Mouse (Mus musculus): ENCODE measurements around the gene Frmd4b. TPM values are rescaled to one million over a fixed set of nuclear protein-coding genes. Genes with fewer than 3 reads are reported as not detected.

Gene Frmd4b
- 2.9 TPM in 1 of 2 replicates, not detected in the other for total RNA-seq (2014; fragmentation: Nextera tagmentation)
- total RNA-seq (2017) = 0.35 and 0.44 TPM in 2 replicates
- not detected in 2 replicates for polyA plus RNA-seq (2012)

DNA sequence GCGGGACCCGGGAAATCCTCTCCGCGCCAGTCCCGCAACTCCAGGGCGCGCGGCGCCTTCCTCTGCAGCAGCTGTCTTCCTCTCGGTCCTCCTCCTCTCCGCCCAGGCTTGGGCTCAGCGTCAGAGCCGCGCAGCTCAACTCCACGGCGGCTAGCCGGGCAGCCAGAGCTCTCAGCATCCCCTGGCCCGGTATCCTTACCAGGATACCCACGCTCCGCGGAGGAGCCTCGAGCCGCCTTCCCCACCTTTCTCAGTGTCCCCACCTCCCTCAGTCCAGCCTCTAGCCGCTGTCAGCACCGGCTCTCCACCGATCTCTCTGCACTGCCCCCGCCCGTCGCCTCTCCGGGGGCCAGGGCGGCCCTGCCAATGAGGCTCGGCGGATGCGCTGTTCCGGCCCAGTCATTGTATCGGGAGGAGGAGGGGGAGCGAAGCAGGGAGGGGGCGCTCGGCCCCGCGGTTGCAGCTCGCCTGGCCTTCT is at the start of gene Frmd4b:
Frmd4b (minus strand) TSS at position 276 of the 478 bp plus-strand sequence.
- TF ChIP-seq POLR2AphosphoS5 (IDR thresholded peaks at IDR 0.05; ENCODE audit: insufficient replicate concordance, low read depth, low read length) (no peak), GATA1 (IDR thresholded peaks at IDR 0.05; ENCODE audit: borderline replicate concordance, low read length) (no peak), GATA2 (IDR thresholded peaks at IDR 0.05; ENCODE audit: borderline replicate concordance, low read depth, low read length) (no peak), CTCF (IDR thresholded peaks at IDR 0.05; ENCODE audit: low read depth, low read length) (no peak), TAL1 (conservative IDR thresholded peaks at IDR 0.05; ENCODE audit: low read depth, low read length) (no peak)
- Histone ChIP-seq H3K27me3 (ENCODE audit: insufficient read depth, low read length) (no peaks in the 10 kb centered on the region), H3K36me3 (replicated peaks) (no peaks in the 10 kb centered on the region), H3K4me3 (ENCODE audit: low read depth, low read length) (no peak within 1 kb of the TSS; the same call in 1 of the 2 replicates), H3K4me1 (ENCODE audit: insufficient read depth, low read depth, low read length) (no peaks in the 10 kb centered on the region), H3K9me3 (replicated peaks) (peaks cover 44% of the 10 kb centered on the region)
- DNase-seq (ENCODE audit: low spot score) (peak; percentile 3), ATAC-seq (ENCODE audit: extremely low read depth, insufficient number of reproducible peaks, low FRiP score, poor library complexity, severe bottlenecking) (no peak)

DNA sequence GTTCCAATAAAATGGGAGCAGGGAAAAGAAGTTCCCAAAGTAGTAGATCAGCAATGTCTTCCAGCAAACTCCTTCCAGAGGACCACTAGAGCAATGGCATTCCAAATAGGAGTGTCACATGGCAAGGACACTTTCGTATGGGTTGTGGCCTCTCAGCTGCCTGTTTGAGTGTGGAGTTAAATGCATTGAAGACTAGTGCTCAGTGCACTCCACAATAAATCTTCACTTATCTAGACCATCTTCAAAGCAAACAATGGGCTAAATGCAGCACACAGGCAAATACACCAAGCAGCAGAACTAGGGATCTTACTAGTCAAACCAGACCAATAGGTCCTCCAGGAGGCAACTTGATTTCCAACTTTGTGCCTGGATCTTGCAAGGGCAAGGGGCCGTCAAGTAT is 49.1 kb upstream of the Frmd4b start:
- Histone ChIP-seq H3K27me3 (ENCODE audit: insufficient read depth, low read length) (no peaks in the 10 kb centered on the region), H3K4me3 (ENCODE audit: low read depth, low read length) (no peak overlapping the region), H3K4me1 (ENCODE audit: insufficient read depth, low read depth, low read length) (no peaks in the 10 kb centered on the region), H3K9me3 (replicated peaks) (peaks cover 20% of the 10 kb centered on the region), H3K36me3 (replicated peaks) (no peaks in the 10 kb centered on the region)
- ATAC-seq (ENCODE audit: extremely low read depth, insufficient number of reproducible peaks, low FRiP score, poor library complexity, severe bottlenecking) = no peak
- DNase-seq (ENCODE audit: low spot score) = no peak
- TF ChIP-seq GATA2 (IDR thresholded peaks at IDR 0.05; ENCODE audit: borderline replicate concordance, low read depth, low read length) = no peak
- no peak for TF ChIP-seq CTCF (IDR thresholded peaks at IDR 0.05; ENCODE audit: low read depth, low read length)
- no peak for TF ChIP-seq POLR2AphosphoS5 (IDR thresholded peaks at IDR 0.05; ENCODE audit: insufficient replicate concordance, low read depth, low read length)
- TF ChIP-seq TAL1 (conservative IDR thresholded peaks at IDR 0.05; ENCODE audit: low read depth, low read length) = no peak
- TF ChIP-seq GATA1 (IDR thresholded peaks at IDR 0.05; ENCODE audit: borderline replicate concordance, low read length) = no peak

GRCm38 (mm10) chr6:97658921-97659320 is 41.6 kb upstream of the Frmd4b start:
- TF ChIP-seq GATA2 (IDR thresholded peaks at IDR 0.05; ENCODE audit: borderline replicate concordance, low read depth, low read length) (no peak), GATA1 (IDR thresholded peaks at IDR 0.05; ENCODE audit: borderline replicate concordance, low read length) (no peak), CTCF (IDR thresholded peaks at IDR 0.05; ENCODE audit: low read depth, low read length) (no peak), TAL1 (conservative IDR thresholded peaks at IDR 0.05; ENCODE audit: low read depth, low read length) (no peak), POLR2AphosphoS5 (IDR thresholded peaks at IDR 0.05; ENCODE audit: insufficient replicate concordance, low read depth, low read length) (no peak)
- Histone ChIP-seq H3K4me1 (ENCODE audit: insufficient read depth, low read depth, low read length) (no peaks in the 10 kb centered on the region), H3K9me3 (replicated peaks) (peaks cover 24% of the 10 kb centered on the region), H3K36me3 (replicated peaks) (no peaks in the 10 kb centered on the region), H3K4me3 (ENCODE audit: low read depth, low read length) (no peak overlapping the region), H3K27me3 (ENCODE audit: insufficient read depth, low read length) (no peaks in the 10 kb centered on the region)
- no peak for ATAC-seq (ENCODE audit: extremely low read depth, insufficient number of reproducible peaks, low FRiP score, poor library complexity, severe bottlenecking)
- no peak for DNase-seq (ENCODE audit: low spot score)

DNA sequence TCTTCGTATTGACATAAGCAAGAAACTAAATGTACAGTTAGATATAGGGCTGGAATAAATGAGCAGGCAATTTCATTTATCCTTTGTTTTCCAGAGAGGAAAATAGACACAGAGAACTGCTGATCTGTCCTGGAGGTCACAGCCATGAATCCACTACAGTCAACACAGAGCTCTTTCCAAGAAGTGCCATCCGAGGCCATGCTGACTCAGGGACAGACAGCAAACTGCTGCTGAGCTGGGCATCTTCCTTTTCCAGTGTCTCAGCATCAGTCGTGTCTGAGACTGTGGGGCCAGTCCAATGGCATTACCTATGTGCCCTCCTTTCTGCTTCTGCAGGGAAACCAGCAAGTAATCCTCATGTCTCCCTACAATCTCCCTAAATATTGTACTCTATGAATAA is 38.6 kb upstream of the Frmd4b start:
- Histone ChIP-seq H3K4me1 (ENCODE audit: insufficient read depth, low read depth, low read length) (no peaks in the 10 kb centered on the region), H3K9me3 (replicated peaks) (peaks cover 21% of the 10 kb centered on the region), H3K27me3 (ENCODE audit: insufficient read depth, low read length) (no peaks in the 10 kb centered on the region), H3K36me3 (replicated peaks) (no peaks in the 10 kb centered on the region), H3K4me3 (ENCODE audit: low read depth, low read length) (no peak overlapping the region)
- no peak for TF ChIP-seq GATA2 (IDR thresholded peaks at IDR 0.05; ENCODE audit: borderline replicate concordance, low read depth, low read length)
- TF ChIP-seq POLR2AphosphoS5 (IDR thresholded peaks at IDR 0.05; ENCODE audit: insufficient replicate concordance, low read depth, low read length) = no peak
- no peak for TF ChIP-seq GATA1 (IDR thresholded peaks at IDR 0.05; ENCODE audit: borderline replicate concordance, low read length)
- no peak for TF ChIP-seq CTCF (IDR thresholded peaks at IDR 0.05; ENCODE audit: low read depth, low read length)
- no peak for TF ChIP-seq TAL1 (conservative IDR thresholded peaks at IDR 0.05; ENCODE audit: low read depth, low read length)
- ATAC-seq (ENCODE audit: extremely low read depth, insufficient number of reproducible peaks, low FRiP score, poor library complexity, severe bottlenecking) = no peak
- DNase-seq (ENCODE audit: low spot score) = no peak

DNA sequence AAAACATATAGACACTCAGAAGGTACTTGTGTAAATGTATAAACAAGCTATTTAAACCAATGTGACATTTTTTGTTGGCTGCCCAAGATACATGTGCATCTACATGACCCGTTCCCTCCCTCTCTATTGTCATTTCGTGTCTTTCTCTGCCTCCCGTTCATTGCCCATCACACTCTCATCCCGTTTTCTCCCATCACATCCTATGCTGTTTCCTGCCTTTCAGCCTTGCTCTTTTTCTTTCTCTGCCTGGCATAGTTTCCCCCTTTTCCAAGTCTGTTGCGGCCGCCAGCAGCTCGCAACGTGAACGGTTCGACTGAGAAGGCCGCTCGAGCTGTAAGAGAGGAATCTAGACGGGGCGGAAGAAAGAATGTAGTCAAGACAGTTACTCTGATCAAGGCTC is 30.2 kb upstream of the Frmd4b start:
- DNase-seq (ENCODE audit: low spot score) (no peak), ATAC-seq (ENCODE audit: extremely low read depth, insufficient number of reproducible peaks, low FRiP score, poor library complexity, severe bottlenecking) (no peak)
- no peaks in the 10 kb centered on the region for H3K36me3 ChIP-seq (replicated peaks)
- peaks cover 26% of the 10 kb centered on the region for H3K9me3 ChIP-seq (replicated peaks)
- H3K4me1 ChIP-seq (ENCODE audit: insufficient read depth, low read depth, low read length) = no peaks in the 10 kb centered on the region
- no peak overlapping the region for H3K4me3 ChIP-seq (ENCODE audit: low read depth, low read length)
- no peak for TF ChIP-seq POLR2AphosphoS5 (IDR thresholded peaks at IDR 0.05; ENCODE audit: insufficient replicate concordance, low read depth, low read length)
- TF ChIP-seq CTCF (IDR thresholded peaks at IDR 0.05; ENCODE audit: low read depth, low read length) = no peak
- no peak for TF ChIP-seq TAL1 (conservative IDR thresholded peaks at IDR 0.05; ENCODE audit: low read depth, low read length)
- no peak for TF ChIP-seq GATA2 (IDR thresholded peaks at IDR 0.05; ENCODE audit: borderline replicate concordance, low read depth, low read length)
- TF ChIP-seq GATA1 (IDR thresholded peaks at IDR 0.05; ENCODE audit: borderline replicate concordance, low read length) = no peak
- no peaks in the 10 kb centered on the region for H3K27me3 ChIP-seq (ENCODE audit: insufficient read depth, low read length)

DNA sequence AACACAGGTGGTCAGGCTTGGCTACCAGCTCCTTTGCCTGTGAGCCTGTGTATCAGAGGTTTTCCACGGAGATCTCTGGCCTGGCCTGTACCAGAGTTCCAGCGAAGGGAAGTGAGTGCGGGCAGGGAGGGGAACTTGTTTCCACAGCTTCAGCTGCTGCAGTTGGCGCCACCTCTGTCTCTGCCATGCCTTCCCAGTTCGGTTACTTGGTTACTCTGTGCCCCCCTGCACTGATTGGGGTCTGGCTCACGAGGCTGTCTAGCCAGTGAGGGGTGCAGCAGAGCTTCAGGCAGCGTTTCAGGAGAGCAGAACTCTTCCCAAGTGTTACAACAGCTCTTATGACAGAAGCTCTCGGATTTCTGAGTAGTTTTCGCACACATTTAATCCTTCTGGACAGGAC is 6.0 kb upstream of the Frmd4b start:
- H3K27me3 ChIP-seq (ENCODE audit: insufficient read depth, low read length) = no peaks in the 10 kb centered on the region
- TF ChIP-seq GATA2 (IDR thresholded peaks at IDR 0.05; ENCODE audit: borderline replicate concordance, low read depth, low read length) = no peak
- no peak for TF ChIP-seq GATA1 (IDR thresholded peaks at IDR 0.05; ENCODE audit: borderline replicate concordance, low read length)
- TF ChIP-seq TAL1 (conservative IDR thresholded peaks at IDR 0.05; ENCODE audit: low read depth, low read length) = no peak
- TF ChIP-seq CTCF (IDR thresholded peaks at IDR 0.05; ENCODE audit: low read depth, low read length) = no peak
- no peak for TF ChIP-seq POLR2AphosphoS5 (IDR thresholded peaks at IDR 0.05; ENCODE audit: insufficient replicate concordance, low read depth, low read length)
- H3K36me3 ChIP-seq (replicated peaks) = no peaks in the 10 kb centered on the region
- H3K4me1 ChIP-seq (ENCODE audit: insufficient read depth, low read depth, low read length) = no peaks in the 10 kb centered on the region
- ATAC-seq (ENCODE audit: extremely low read depth, insufficient number of reproducible peaks, low FRiP score, poor library complexity, severe bottlenecking) = no peak
- no peak for DNase-seq (ENCODE audit: low spot score)
- peaks cover 24% of the 10 kb centered on the region for H3K9me3 ChIP-seq (replicated peaks)
- H3K4me3 ChIP-seq (ENCODE audit: low read depth, low read length) = no peak overlapping the region
